Mouse (Mus musculus): Measurements from ENCODE around the gene Cep68. TPM values are rescaled to one million over a fixed set of nuclear protein-coding genes. Genes with fewer than 3 reads are reported as not detected.
A peak's percentile ranks its signal among the peaks of the same experiment; 100 is the strongest.

The Cep68 gene
- polyA plus RNA-seq, 1 experiment: 4.7 TPM

- Histone ChIP-seq H3K4me1 (peaks cover 21% of the 10 kb centered on the region), H3K9me3 (peaks cover 6% of the 10 kb centered on the region; the same call in 1 of the 2 replicates), H3K4me3 (replicated peaks) (peak overlapping the region; percentile 38), H3K36me3 (replicated peaks; ENCODE audit: low read length) (no peaks in the 10 kb centered on the region), H3K27me3 (replicated peaks) (no peaks in the 10 kb centered on the region)
- TF ChIP-seq GATA1 (IDR thresholded peaks at IDR 0.05; ENCODE audit: borderline replicate concordance, low read length): no peak
- no peak for TF ChIP-seq FLI1 (IDR thresholded peaks at IDR 0.05; ENCODE audit: low read length)
Measured at GRCm38 (mm10) chr11:20193100-20193736, 56.0 kb downstream of the Cep68 start.

- no peak for TF ChIP-seq FLI1 (IDR thresholded peaks at IDR 0.05; ENCODE audit: low read length)
- TF ChIP-seq GATA1 (IDR thresholded peaks at IDR 0.05; ENCODE audit: borderline replicate concordance, low read length): no peak
- Histone ChIP-seq H3K27me3 (replicated peaks) (no peaks in the 10 kb centered on the region), H3K36me3 (replicated peaks; ENCODE audit: low read length) (no peaks in the 10 kb centered on the region), H3K9me3 (peaks cover 21% of the 10 kb centered on the region), H3K4me1 (peaks cover 10% of the 10 kb centered on the region), H3K4me3 (replicated peaks) (no peak overlapping the region)
Measured at GRCm38 (mm10) chr11:20187271-20187670, 62.0 kb downstream of the Cep68 start.

Other genes starting within 250 kb of the Cep68 start
- gene Actr2, start 136.5 kb downstream of the Cep68 start, polyA plus RNA-seq (2012; ENCODE audit: insufficient read depth, low replicate concordance): 26.1 TPM in 1 of 2 replicates, not detected in the other
- gene Rab1a, start 48.0 kb downstream of the Cep68 start, polyA plus RNA-seq (2012; ENCODE audit: insufficient read depth, low replicate concordance): 6.5 and 33.5 TPM in 2 replicates
- 8.6 and 10.8 TPM in 2 replicates for gene Slc1a4, start 83.3 kb upstream of the Cep68 start, polyA plus RNA-seq (2012; ENCODE audit: insufficient read depth, low replicate concordance)

Measured in megakaryocyte, embryonic 14.5 days (primary cell).